Mouse (Mus musculus): ENCODE measurements at regions not wholly inside any gene's neighbourhood (a gene's known extent, or its start where the extent isn't known, plus 50 kb on each side); places are given as distances from the start of the nearest gene placed in this dataset.
A peak's percentile ranks its signal among the peaks of the same experiment; 100 is the strongest.
"Not testable (repeated sequence)": the region's sequence is repeated elsewhere in the genome, so short reads cannot be mapped to it uniquely, and the experiment has no call there.

DNA sequence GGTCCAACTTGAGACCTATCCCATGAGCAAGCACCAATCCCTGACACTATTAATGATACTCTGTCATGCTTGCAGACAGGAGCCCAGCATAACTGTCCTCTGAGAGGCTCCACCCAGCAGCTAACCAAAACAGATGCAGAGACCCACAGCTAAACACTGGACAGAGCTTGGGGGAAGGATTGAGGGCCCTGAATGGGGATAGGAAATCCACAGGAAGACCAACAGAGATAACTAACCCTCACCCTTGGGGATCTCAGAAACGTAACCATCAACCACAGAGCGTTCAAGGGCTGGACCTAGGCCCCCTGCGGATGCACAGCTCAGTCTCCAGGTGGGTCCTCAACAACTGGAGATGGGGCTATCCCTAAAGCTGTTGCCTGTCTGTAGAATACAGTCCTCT lies 93.7 kb downstream of the Cd24a start:
- no peak overlapping the region for H3K9ac ChIP-seq (replicated peaks)
- H3K36me3 ChIP-seq (replicated peaks; ENCODE audit: control insufficient read depth, insufficient read depth, low read depth) = no peaks in the 10 kb centered on the region
- H3K9me3 ChIP-seq (ENCODE audit: control insufficient read depth, low read length) = no peaks in the 10 kb centered on the region
- DNase-seq (ENCODE audit: low read depth in 3 of 3, low spot score in 3 of 3) (no peak), ATAC-seq (ENCODE audit: insufficient read depth) (no peak)
- H3K4me3 ChIP-seq (ENCODE audit: insufficient read depth in 1 of 2, low read depth in 2 of 2, low read length in 2 of 2) = no peak overlapping the region
- peak overlapping the region; percentile 27 for H3K27ac ChIP-seq
- TF ChIP-seq CTCF (IDR thresholded peaks at IDR 0.05; ENCODE audit: low read depth) (no peak), EP300 (IDR thresholded peaks at IDR 0.05; ENCODE audit: low read depth) (no peak)
- H3K4me2 ChIP-seq (ENCODE audit: low read depth) = no peak overlapping the region
- peaks cover 70 to 72% of the 10 kb centered on the region in 2 experiments for H3K4me1 ChIP-seq (replicated peaks; ENCODE audit: control insufficient read depth in 2 of 2, insufficient read depth in 2 of 2, low read length in 1 of 2)
- 26% methylated on average over 3 of the region's 3 CpGs for WGBS (ENCODE audit: insufficient replicate concordance)
- no peaks in the 10 kb centered on the region for H3K27me3 ChIP-seq (ENCODE audit: control insufficient read depth, insufficient read depth, low read length)

DNA sequence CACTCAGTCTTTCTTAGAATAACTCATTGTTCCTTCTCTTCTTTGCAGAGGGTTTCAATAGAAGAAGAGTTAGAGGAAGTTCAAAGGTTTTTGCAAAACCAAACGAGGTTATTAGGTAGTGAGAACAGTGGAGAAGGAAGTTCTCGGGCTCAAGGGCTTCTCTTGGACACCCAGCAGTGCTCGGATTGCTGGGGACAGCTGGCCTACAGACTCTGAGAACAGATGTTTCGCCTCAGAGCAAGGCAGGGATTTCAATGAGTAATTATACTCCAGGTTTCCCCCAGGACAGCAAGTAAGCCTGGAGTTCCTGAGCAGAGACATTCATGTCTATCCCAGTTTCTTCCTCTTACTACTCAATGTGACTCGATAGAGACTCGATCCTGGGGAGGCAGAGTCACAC lies 94.4 kb downstream of the Cd24a start:
- ATAC-seq (ENCODE audit: insufficient read depth) = no peak
- Histone ChIP-seq H3K27me3 (ENCODE audit: control insufficient read depth, insufficient read depth, low read length) (no peaks in the 10 kb centered on the region), H3K36me3 (replicated peaks; ENCODE audit: control insufficient read depth, insufficient read depth, low read depth) (no peaks in the 10 kb centered on the region), H3K4me3 (ENCODE audit: insufficient read depth in 1 of 2, low read depth in 2 of 2, low read length in 2 of 2) (no peak overlapping the region), H3K4me2 (ENCODE audit: low read depth) (no peak overlapping the region), H3K9ac (replicated peaks) (no peak overlapping the region), H3K4me1 (replicated peaks; ENCODE audit: control insufficient read depth in 2 of 2, insufficient read depth in 2 of 2, low read length in 1 of 2) (peaks cover 65 to 68% of the 10 kb centered on the region in 2 experiments), H3K27ac (peak overlapping the region; percentile 11; the same call in 1 of the 2 replicates), H3K9me3 (ENCODE audit: control insufficient read depth, low read length) (no peaks in the 10 kb centered on the region)
- 44% methylated on average over 6 of the region's 6 CpGs for whole genome bisulfite sequencing (ENCODE audit: insufficient replicate concordance)
- no peak for TF ChIP-seq EP300 (IDR thresholded peaks at IDR 0.05; ENCODE audit: low read depth)
- no peak for TF ChIP-seq CTCF (IDR thresholded peaks at IDR 0.05; ENCODE audit: low read depth)
- no peak for DNase-seq (ENCODE audit: low read depth in 3 of 3, low spot score in 3 of 3)

DNA sequence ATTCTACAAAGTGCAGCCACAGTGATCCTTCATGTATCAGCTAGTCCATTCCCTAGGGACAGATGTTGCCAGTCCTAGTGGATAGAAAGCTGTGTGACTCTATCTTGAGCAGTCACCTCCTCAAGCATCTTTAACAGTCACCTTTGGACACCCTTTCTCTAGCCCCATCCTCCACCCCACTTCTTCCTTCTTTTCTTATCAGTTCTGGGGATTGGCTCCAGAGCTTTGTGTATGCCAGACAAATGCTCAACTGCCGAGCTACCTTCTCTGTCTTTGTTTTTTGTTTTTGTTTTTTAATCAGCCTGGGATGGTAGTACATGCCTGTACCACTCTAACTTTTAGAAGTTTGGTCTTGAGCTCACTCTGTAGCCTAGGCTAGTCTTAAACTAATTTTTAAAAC lies 96.7 kb downstream of the Cd24a start:
- peak overlapping the region; percentile 34 for H3K27ac ChIP-seq
- ATAC-seq (ENCODE audit: insufficient read depth) = peak; percentile 49

DNA sequence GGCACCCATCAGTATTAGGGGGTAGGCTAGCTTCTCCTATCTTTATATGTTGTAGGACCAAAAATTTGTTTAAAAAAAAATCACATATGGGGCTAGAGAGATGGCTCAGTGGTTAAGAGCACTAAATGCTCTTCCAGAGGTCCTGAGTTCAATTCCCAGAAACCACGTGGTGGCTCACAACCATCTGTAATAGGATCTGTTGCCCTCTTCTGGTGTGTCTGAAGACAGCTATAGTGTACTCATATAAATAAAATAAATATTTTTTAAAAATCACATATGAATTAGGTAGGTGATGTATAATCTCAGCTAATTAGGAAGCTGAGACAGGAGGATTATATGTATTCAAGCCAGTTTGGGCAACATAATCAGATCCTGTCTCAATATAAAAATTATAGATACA lies 97.4 kb downstream of the Cd24a start:
- Histone ChIP-seq H3K4me1 (replicated peaks; ENCODE audit: control insufficient read depth in 2 of 2, insufficient read depth in 2 of 2, low read length in 1 of 2) (peaks cover 36 to 45% of the 10 kb centered on the region in 2 experiments), H3K9ac (replicated peaks) (peak overlapping the region; percentile 19; the same call in 1 of the 2 replicates), H3K27ac (peak overlapping the region; percentile 34; the same call in 1 of the 2 replicates)
- not testable (repeated sequence) for H3K4me3 ChIP-seq (ENCODE audit: insufficient read depth in 1 of 2, low read depth in 2 of 2, low read length in 2 of 2); DNase-seq (ENCODE audit: low read depth in 3 of 3, low spot score in 3 of 3); H3K27me3 ChIP-seq (ENCODE audit: control insufficient read depth, insufficient read depth, low read length); ATAC-seq (ENCODE audit: insufficient read depth); H3K4me2 ChIP-seq (ENCODE audit: low read depth); H3K36me3 ChIP-seq (replicated peaks; ENCODE audit: control insufficient read depth, insufficient read depth, low read depth); H3K9me3 ChIP-seq (ENCODE audit: control insufficient read depth, low read length)
- TF ChIP-seq CTCF (IDR thresholded peaks at IDR 0.05; ENCODE audit: low read depth) = peak; percentile 17; the same call in 1 of the 2 replicates
- 76% methylated on average over 1 of the region's 1 CpGs for WGBS (ENCODE audit: insufficient replicate concordance)

More for the DNA sequence above, 96.7 kb downstream of the Cd24a start:
- Histone ChIP-seq H3K4me3 (ENCODE audit: insufficient read depth in 1 of 2, low read depth in 2 of 2, low read length in 2 of 2) (no peak overlapping the region), H3K36me3 (replicated peaks; ENCODE audit: control insufficient read depth, insufficient read depth, low read depth) (no peaks in the 10 kb centered on the region), H3K27me3 (ENCODE audit: control insufficient read depth, insufficient read depth, low read length) (no peaks in the 10 kb centered on the region), H3K9ac (replicated peaks) (peak overlapping the region; percentile 12; the same call in 1 of the 2 replicates), H3K4me2 (ENCODE audit: low read depth) (peak overlapping the region; percentile 13; the same call in 1 of the 2 replicates), H3K9me3 (ENCODE audit: control insufficient read depth, low read length) (no peaks in the 10 kb centered on the region), H3K4me1 (replicated peaks; ENCODE audit: control insufficient read depth in 2 of 2, insufficient read depth in 2 of 2, low read length in 1 of 2) (peaks cover 43 to 52% of the 10 kb centered on the region in 2 experiments)
- WGBS (ENCODE audit: insufficient replicate concordance) = 15% methylated on average over 1 of the region's 1 CpGs
- TF ChIP-seq CTCF (IDR thresholded peaks at IDR 0.05; ENCODE audit: low read depth) (no peak), EP300 (IDR thresholded peaks at IDR 0.05; ENCODE audit: low read depth) (0 out of 2 replicates have a peak, but pooled peaks have one; percentile 18)
- no peak for DNase-seq (ENCODE audit: low read depth in 3 of 3, low spot score in 3 of 3)

DNA sequence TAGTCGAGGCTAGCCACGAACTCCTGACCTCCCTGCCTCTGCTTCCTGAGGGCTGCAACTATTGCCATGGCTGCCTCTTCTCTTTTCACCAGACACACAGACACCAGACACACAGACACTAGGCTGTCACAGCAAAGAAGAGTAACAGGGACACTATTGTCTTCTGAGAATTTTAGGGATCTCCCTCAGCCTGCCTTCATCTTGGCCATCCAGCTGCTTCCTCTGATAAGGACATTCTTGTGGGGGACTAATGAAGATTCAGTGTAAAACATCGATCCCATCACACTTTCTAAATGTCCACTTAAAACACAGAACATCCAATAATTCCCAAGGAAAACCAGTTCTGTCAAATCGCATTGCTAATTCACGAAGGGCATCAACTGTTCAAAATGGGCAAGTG lies 98.2 kb downstream of the Cd24a start:
- peak overlapping the region; percentile 57 for H3K9ac ChIP-seq (replicated peaks)
- H3K4me2 ChIP-seq (ENCODE audit: low read depth) = peak overlapping the region; percentile 23; the same call in 1 of the 2 replicates
- H3K4me1 ChIP-seq (replicated peaks; ENCODE audit: control insufficient read depth in 2 of 2, insufficient read depth in 2 of 2, low read length in 1 of 2) = peaks cover 28 to 37% of the 10 kb centered on the region in 2 experiments
- TF ChIP-seq EP300 (IDR thresholded peaks at IDR 0.05; ENCODE audit: low read depth) (peak; percentile 58; the same call in 1 of the 2 replicates), CTCF (IDR thresholded peaks at IDR 0.05; ENCODE audit: low read depth) (no peak)
- no peaks in the 10 kb centered on the region for H3K36me3 ChIP-seq (replicated peaks; ENCODE audit: control insufficient read depth, insufficient read depth, low read depth)
- no peak for DNase-seq (ENCODE audit: low read depth in 3 of 3, low spot score in 3 of 3)
- H3K27me3 ChIP-seq (ENCODE audit: control insufficient read depth, insufficient read depth, low read length) = no peaks in the 10 kb centered on the region
- H3K9me3 ChIP-seq (ENCODE audit: control insufficient read depth, low read length) = no peaks in the 10 kb centered on the region
- peak; percentile 64 for ATAC-seq (ENCODE audit: insufficient read depth)
- peak overlapping the region; percentile 57 for H3K27ac ChIP-seq
- H3K4me3 ChIP-seq (ENCODE audit: insufficient read depth in 1 of 2, low read depth in 2 of 2, low read length in 2 of 2) = no peak overlapping the region
- 36% methylated on average over 5 of the region's 5 CpGs for WGBS (ENCODE audit: insufficient replicate concordance)
